Mouse (Mus musculus) cerebellum, adult (tissue): Measurements from ENCODE around the gene Snap47.

Source experiments
- ATAC-seq: cut with Nextera tagmentation; 2 replicates; pipeline ENCODE4 v1.9.2; 2017; ENCODE audit warnings: mild to moderate bottlenecking, moderate library complexity, mixed read lengths; ENCODE audit not compliant: insufficient number of reproducible peaks, low FRiP score, low TSS enrichment

Snap47 gene

GRCm38 (mm10) chr11:59425671-59426101, 25.3 kb downstream of the Snap47 start:
- no peak for ATAC-seq

DNA sequence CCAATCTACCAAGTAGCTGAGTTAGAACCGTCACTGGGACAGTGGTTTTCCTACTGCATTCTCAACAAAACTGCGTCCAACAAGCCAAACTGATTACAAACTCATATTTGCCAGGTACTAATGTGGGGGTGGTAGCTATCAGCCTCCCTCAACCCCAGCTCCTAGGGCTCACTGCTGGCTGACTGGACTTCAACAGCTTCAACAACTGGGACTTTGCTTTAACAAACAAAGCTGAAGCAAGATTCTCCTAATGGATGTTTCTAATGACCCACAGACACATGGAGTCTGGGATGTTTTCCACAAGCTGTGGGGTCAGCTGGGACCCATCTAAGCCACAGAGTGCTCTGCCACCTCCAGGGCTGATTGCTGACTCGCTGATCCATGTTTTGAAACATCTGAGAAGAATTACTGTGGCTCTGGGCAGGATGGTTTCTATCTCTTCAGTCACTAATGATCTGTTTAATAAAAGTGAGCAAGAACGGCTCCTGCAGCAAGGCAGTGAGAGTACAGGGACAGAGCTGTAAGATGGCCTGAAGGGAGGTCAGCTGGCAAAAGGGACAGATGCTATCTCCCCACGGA, 27.9 kb downstream of the Snap47 start:
- ATAC-seq: no peak

- no peak for ATAC-seq
These were observed 29.0 kb downstream of the Snap47 start for GRCm38 (mm10) chr11:59421967-59422366.

GRCm38 (mm10) chr11:59421436-59421835, 29.6 kb downstream of the Snap47 start:
- no peak for ATAC-seq

DNA sequence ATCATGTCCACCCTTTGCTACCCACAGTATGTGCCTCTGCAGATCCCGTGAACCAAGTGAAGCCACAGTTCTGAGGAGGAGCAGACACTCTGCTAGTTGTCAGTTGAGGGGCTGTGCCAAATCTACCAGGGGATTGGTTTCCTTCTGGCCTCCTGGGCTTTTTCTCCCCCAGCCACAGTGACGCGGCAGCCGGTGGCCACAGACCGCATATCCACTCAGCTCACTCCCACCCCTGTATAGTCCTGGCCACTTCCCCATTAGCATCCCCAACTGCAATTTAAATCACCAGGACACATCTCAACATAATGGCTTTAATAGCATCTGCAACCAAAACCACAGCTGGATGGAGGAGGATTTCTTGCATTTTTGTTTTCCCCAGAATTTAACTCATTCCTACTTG, 32.3 kb downstream of the Snap47 start:
- ATAC-seq: no peak

DNA sequence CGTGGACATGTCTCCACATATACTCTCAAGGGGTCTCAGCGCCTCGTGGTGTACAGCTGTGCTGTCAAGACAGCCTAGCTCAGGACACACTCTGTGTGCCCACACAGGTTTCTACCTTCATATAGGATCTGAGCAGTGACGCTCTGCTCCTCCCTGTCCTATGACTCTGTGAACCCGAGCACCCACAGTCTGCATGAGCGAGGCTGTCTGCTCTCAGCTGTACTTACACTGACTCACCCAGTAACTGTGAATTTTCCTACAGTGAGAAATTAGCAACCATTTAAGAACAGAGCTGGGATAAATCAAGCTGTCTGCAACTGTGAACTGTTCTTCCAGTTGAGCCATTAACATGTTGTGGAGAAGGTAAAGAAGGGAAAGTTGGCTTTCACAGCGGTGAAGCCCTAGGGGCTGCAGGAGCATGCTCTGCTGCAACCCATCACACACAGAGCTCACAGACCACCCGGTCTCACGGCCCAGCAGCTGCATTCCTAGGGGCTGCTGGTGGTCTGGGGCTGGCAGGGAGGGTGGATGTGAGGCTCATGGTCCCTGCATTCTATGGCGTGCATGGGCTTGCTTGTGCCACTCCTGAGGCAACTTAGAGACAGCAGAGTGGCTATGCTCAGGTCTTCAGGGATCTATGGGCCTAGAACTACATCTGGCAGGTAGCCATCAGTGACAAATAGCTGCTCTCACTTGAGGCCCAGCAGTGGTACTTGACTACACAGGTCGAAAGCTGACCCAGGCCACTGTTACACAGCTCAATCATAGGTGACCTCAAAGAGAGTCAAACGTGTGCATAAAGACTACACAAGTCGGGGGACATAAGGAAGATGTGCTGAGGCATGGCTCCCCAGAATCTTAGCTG, 37.8 kb downstream of the Snap47 start:
- ATAC-seq: no peak

DNA sequence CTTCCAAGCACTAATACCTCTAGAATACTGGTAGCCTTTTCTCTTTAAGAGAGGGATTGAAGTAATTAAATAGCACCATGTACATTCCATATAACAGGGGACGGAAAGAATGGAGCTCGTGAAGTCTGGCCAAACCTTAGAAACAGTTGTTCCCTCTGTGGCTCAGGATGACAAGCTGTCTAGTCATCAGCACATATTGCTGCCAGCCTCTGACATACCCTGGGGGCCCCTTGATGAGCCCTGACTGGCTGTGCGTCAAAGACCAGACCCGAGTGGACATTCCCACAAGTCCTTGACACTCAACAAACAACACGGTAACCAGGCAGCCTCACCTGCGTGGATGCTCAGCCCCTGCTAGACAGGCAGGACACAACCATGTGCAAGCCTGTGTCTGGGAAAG, 38.9 kb downstream of the Snap47 start:
- ATAC-seq: no peak

GRCm38 (mm10) chr11:59410851-59411250, 40.1 kb downstream of the Snap47 start:
- ATAC-seq: no peak

GRCm38 (mm10) chr11:59405761-59406160, 45.2 kb downstream of the Snap47 start:
- ATAC-seq: no peak

GRCm38 (mm10) chr11:59400876-59401275, 50.1 kb downstream of the Snap47 start:
- no peak for ATAC-seq

- ATAC-seq: no peak
These were observed 51.2 kb downstream of the Snap47 start for GRCm38 (mm10) chr11:59399830-59400229.

- ATAC-seq: no peak
These were observed 53.2 kb downstream of the Snap47 start for GRCm38 (mm10) chr11:59397536-59398371.

- ATAC-seq: no peak
These were observed 56.5 kb downstream of the Snap47 start for GRCm38 (mm10) chr11:59394451-59394850.

DNA sequence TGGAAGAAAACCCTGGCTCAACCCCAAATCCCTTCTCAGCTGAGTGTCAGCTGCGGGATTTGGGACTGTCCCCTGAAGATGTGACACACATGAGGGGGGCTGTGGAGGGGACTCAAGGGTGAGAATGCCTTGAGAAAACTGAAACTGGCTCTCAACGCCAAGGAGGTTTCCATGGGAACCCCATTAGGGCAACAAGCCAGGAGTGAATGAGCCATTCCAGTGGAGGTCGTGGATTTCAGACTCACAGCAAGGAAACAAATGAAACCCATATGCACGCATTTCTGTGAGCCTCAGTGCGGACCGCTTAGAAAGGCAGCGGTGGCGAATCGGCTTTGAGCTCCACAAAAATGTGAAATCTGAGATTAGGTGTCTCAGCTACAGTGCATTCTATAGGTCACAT, 57.4 kb downstream of the Snap47 start:
- ATAC-seq: no peak

GRCm38 (mm10) chr11:59392300-59392699, 58.7 kb downstream of the Snap47 start:
- no peak for ATAC-seq

GRCm38 (mm10) chr11:59390470-59390869, 60.5 kb downstream of the Snap47 start:
- no peak for ATAC-seq

- ATAC-seq: no peak
These were observed 61.4 kb downstream of the Snap47 start for GRCm38 (mm10) chr11:59389617-59390016.

GRCm38 (mm10) chr11:59388806-59389205, 62.2 kb downstream of the Snap47 start:
- no peak for ATAC-seq

DNA sequence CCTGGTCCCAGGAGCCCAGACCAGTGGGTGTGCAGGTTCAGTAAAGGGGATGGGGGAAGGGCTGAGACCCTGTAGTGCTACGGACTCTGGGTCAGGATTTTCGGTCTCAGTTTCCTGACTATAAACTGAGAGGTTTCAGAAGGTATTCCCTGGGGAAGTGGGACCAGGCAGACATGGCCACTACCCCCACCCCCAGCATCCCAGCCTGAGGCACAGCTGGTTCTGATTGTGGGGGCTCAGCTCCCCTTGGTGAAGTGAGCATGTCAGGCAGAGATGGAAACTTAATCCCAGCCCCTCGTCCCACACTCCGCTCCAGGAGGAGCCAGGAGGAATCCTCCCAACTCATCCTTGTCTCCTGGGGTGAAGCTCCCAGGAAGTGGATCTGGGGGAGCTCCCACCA, 63.5 kb downstream of the Snap47 start:
- ATAC-seq: no peak

- ATAC-seq: no peak
These were observed 65.9 kb downstream of the Snap47 start for GRCm38 (mm10) chr11:59385123-59385522.

DNA sequence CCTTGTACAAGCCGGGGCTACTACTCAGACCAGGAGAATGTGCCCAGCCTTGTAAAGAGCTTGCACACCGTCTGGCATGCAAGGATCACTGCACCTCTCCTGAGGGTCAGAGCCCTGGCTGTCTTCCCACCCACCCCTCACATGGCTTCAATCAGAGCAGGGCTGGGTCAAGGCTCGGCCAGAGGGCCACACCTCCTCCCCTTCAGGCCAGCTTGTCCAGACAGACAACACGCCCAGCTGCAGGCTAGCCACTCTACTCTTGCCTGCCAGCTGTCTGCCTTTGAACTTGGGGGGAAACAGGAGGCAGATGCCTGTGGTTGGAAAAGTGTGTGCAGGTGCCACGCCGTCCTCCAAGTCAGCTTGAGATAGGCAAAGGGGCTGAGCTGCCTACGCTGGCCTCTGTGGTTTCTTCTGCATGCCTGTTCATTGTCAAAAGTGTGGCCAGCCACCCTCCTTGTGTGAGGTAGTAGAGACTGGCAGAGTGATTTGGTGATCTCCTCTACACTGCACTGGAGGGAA, 66.5 kb downstream of the Snap47 start:
- ATAC-seq: no peak; the same call in 1 of the 2 replicates
